Comparison of ENCODE assay signal across 30 mouse cellular contexts in the genomic region with DNA sequence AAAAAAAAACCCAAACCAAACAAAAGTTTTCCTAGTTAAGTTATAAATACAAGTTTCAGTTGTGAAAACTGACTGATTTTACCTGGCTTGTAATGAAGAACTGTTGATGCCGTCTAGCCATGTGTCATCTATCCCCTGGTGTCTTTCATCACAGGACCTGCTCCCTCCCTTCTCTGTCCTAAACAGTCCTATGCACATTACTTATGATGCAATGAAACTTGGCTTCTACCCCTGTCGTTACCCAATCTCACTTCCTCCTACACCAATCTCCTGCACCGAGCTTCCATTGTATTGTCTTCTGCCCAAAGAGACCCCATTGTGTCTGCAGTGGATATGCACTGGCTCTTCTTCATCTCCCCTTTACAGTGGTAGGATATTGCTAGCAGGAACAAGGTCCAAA. TPM values are rescaled to one million over a fixed set of nuclear protein-coding genes. Genes with fewer than 3 reads are reported as not detected.
DNase-seq lines count a peak whose midpoint lies in the region; ATAC-seq lines count a peak whose summit lies in the region.
"Had no signal": no experiment of that assay in that cellular context is flagged by ENCODE, and none has a peak within 500 bp of the region (broad histone marks: within the 10 kb centered on the region; RNA-seq: fewer than 3 reads in every experiment).

No protein-coding gene starts in this region.

- H3K27me3 ChIP-seq in forebrain, embryonic 13.5 days, result no peaks in the 10 kb centered on the region
- H3K27me3 ChIP-seq: hindbrain, embryonic 13.5 days; midbrain, embryonic 13.5 days had no signal

- H3K36me3 ChIP-seq in forebrain, embryonic 13.5 days (ENCODE audit: poor library complexity, severe bottlenecking), result no peaks in the 10 kb centered on the region
- H3K36me3 ChIP-seq: G1E; heart, embryonic 10.5 days; hindbrain, embryonic 13.5 days; liver, embryonic 15.5 days; midbrain, embryonic 13.5 days had no signal

- no peak overlapping the region for H3K4me3 ChIP-seq in forebrain, embryonic 13.5 days
- H3K4me3 ChIP-seq: gastrocnemius, adult 2 months; heart, embryonic 10.5 days; hindbrain, embryonic 13.5 days; liver, embryonic 15.5 days; midbrain, embryonic 13.5 days had no signal

- H3K4me1 ChIP-seq in forebrain, embryonic 13.5 days, result no peaks in the 10 kb centered on the region
- H3K4me1 ChIP-seq: heart, embryonic 10.5 days; hindbrain, embryonic 13.5 days; liver, embryonic 15.5 days; midbrain, embryonic 13.5 days had no signal

- H3K9me3 ChIP-seq in forebrain, embryonic 13.5 days (replicated peaks), result no peaks in the 10 kb centered on the region
- H3K9me3 ChIP-seq: G1E; heart, embryonic 10.5 days; hindbrain, embryonic 13.5 days; liver, embryonic 15.5 days; midbrain, embryonic 13.5 days had no signal

- peak; percentile 16 for DNase-seq in lung, postnatal 36 days
- no peak for DNase-seq in lung, postnatal 10 days
- DNase-seq in NIH3T3 (ENCODE audit: low read depth), result peak; percentile 6
- peak; percentile 49 for DNase-seq in fat pad, adult 2 months (ENCODE audit: extremely low read depth, low read depth, low spot score)
- no peak for DNase-seq in cerebellum, postnatal 25 days
- DNase-seq: adrenal gland, adult 2 months; adrenal gland, postnatal 36 days; cerebellum, adult 2 months; cerebellum, postnatal 14 days; gastrocnemius, adult 2 months; heart, postnatal 36 days; kidney, adult 9 months; kidney, postnatal 10 days; layer of hippocampus, postnatal 36 days; right cerebral cortex, postnatal 4 days; thymus, postnatal 4 days had no signal

- H3K9ac ChIP-seq in forebrain, embryonic 13.5 days, result no peak overlapping the region
- H3K9ac ChIP-seq: hindbrain, embryonic 13.5 days; liver, embryonic 15.5 days; midbrain, embryonic 13.5 days had no signal

- WGBS in forebrain, embryonic 13.5 days, result 77% methylated on average over 3 of the region's 3 CpGs

- peak; percentile 99 for ATAC-seq in megakaryocyte progenitor cell, adult 5-6 weeks (replicated peaks; ENCODE audit: poor library complexity)
- ATAC-seq in forebrain, embryonic 13.5 days, result no peak
- ATAC-seq: forebrain, embryonic 16.5 days; intestine, postnatal 0 days; midbrain, embryonic 13.5 days had no signal

- no peak overlapping the region for H3K4me2 ChIP-seq in forebrain, embryonic 13.5 days
- H3K4me2 ChIP-seq: hindbrain, embryonic 13.5 days; liver, embryonic 15.5 days; midbrain, embryonic 13.5 days had no signal

- H3K27ac ChIP-seq in forebrain, embryonic 13.5 days, result no peak overlapping the region
- H3K27ac ChIP-seq: gastrocnemius, adult 2 months; heart, embryonic 10.5 days; hindbrain, embryonic 13.5 days; liver, embryonic 15.5 days; midbrain, embryonic 13.5 days had no signal

RNA-seq across cellular contexts. Expression of a gene that starts 28.2 kb away (rescaled TPM):
- 9.9 and 13.8 TPM in 2 replicates for total RNA-seq in megakaryocyte progenitor cell, adult 5-6 weeks (2015)
- 11.0 and 12.6 TPM in 2 replicates for total RNA-seq in megakaryocyte progenitor cell, adult 5-6 weeks (2017)
- 15.0 and 17.6 TPM in 2 replicates for polyA plus RNA-seq in forebrain, embryonic 13.5 days (2015; fragmentation: Nextera tagmentation; extraction: Ambion mirVana)

RNA-seq across cellular contexts. Expression of a gene that starts 31.0 kb away (rescaled TPM):
- not detected in 2 replicates for total RNA-seq in megakaryocyte progenitor cell, adult 5-6 weeks (2015)
- total RNA-seq in megakaryocyte progenitor cell, adult 5-6 weeks (2017), result not detected in 2 replicates
- 0.04 TPM in 1 of 2 replicates, not detected in the other for polyA plus RNA-seq in forebrain, embryonic 13.5 days (2015; fragmentation: Nextera tagmentation; extraction: Ambion mirVana)
- total RNA-seq: megakaryocyte-erythroid progenitor cell, adult 5-6 weeks; monocyte, adult 5-6 weeks; neutrophil, adult 5-6 weeks had no signal
- polyA plus RNA-seq: embryonic facial prominence, embryonic 11.5 days; G1E; liver, embryonic 15.5 days; lung, embryonic 16.5 days had no signal

Comparison
In these comparisons a context has a peak if more than half of its experiments do, and no peak if none do; other contexts are left out.
1. DNase-seq: peak in lung, postnatal 36 days (single experiment), NIH3T3 (single experiment) and fat pad, adult 2 months (single experiment); none in lung, postnatal 10 days (single experiment) and cerebellum, postnatal 25 days (0 of 2).